Mouse (Mus musculus) cortical plate, adult 2 months (tissue): ENCODE measurements at regions not wholly inside any gene's neighbourhood (a gene's known extent, or its start where the extent isn't known, plus 50 kb on each side); places are given as distances from the start of the nearest gene placed in this dataset.

Source experiments
- H3K27ac ChIP-seq: fragments of 200-500 bp; 2 replicates; pipeline ENCODE4 v1.5.1; 2012; ENCODE audit warnings: low read length, control low read depth, inconsistent platforms; ENCODE audit not compliant: insufficient read depth
- H3K4me1 ChIP-seq: fragments of 200-500 bp; 2 replicates; pipeline ENCODE4 v1.6.1; 2011; ENCODE audit warnings: low read length; ENCODE audit not compliant: control insufficient read depth, insufficient read depth
- H3K4me3 ChIP-seq: fragments of 200-500 bp; 2 replicates; pipeline ENCODE4 v1.5.1; 2011; ENCODE audit warnings: mild to moderate bottlenecking, low read length, control low read depth; ENCODE audit not compliant: insufficient read depth
- CTCF ChIP-seq: fragments of 200-500 bp; IDR thresholded peaks from 2 replicates; pipeline ENCODE4 v1.5.1; 2011; ENCODE audit warnings: mild to moderate bottlenecking, control low read depth, low read length; ENCODE audit not compliant: insufficient read depth; ENCODE audit errors: extremely low read depth
- POLR2A ChIP-seq: fragments of 200-500 bp; IDR thresholded peaks from 2 replicates; pipeline ENCODE4 v1.6.1; 2011; ENCODE audit warnings: mild to moderate bottlenecking, low read length, control low read depth; ENCODE audit not compliant: insufficient read depth; ENCODE audit errors: extremely low read depth

- H3K4me1 ChIP-seq: no peaks in the 10 kb centered on the region
- H3K4me3 ChIP-seq: no peak overlapping the region
- TF ChIP-seq POLR2A (no peak), CTCF (no peak)
- no peak overlapping the region for H3K27ac ChIP-seq
Observed at GRCm38 (mm10) chr1:89403551-89404050, 51.0 kb upstream of the Agap1 start.
